Mouse (Mus musculus) forebrain, embryonic 15.5 days (tissue): ENCODE data around the gene Gm47955. TPM values are rescaled to one million over a fixed set of nuclear protein-coding genes. Genes with fewer than 3 reads are reported as not detected.

ENCODE experiments used
- ATAC-seq: fragments of 200-750 bp; cut with Nextera tagmentation; replicated peaks from 2 replicates; pipeline ENCODE4 v1.8.0; 2017; ENCODE audit warnings: mild to moderate bottlenecking, moderate TSS enrichment, moderate library complexity
- H3K27ac ChIP-seq: fragments of 300-500 bp; sonication (generic); replicated peaks from 2 replicates; pipeline ENCODE4 v1.5.1; 2015; ENCODE audit warnings: mild to moderate bottlenecking, inconsistent platforms
- H3K27me3 ChIP-seq: fragments of 300-500 bp; sonication (generic); 2 replicates; pipeline ENCODE4 v1.6.1; 2015; ENCODE audit warnings: inconsistent platforms
- H3K36me3 ChIP-seq: fragments of 300-500 bp; sonication (generic); 2 replicates; pipeline ENCODE4 v1.6.1; 2015; ENCODE audit warnings: mild to moderate bottlenecking, inconsistent platforms
- H3K4me1 ChIP-seq: fragments of 300-500 bp; sonication (generic); 2 replicates; pipeline ENCODE4 v1.6.1; 2015; ENCODE audit warnings: inconsistent platforms
- H3K4me2 ChIP-seq: fragments of 300-500 bp; sonication (generic); replicated peaks from 2 replicates; pipeline ENCODE4 v1.6.1; 2015; ENCODE audit warnings: mild to moderate bottlenecking, inconsistent platforms
- H3K4me3 ChIP-seq: fragments of 300-500 bp; sonication (generic); 2 replicates; pipeline ENCODE4 v1.5.1; 2015; ENCODE audit warnings: mild to moderate bottlenecking, inconsistent platforms
- H3K9ac ChIP-seq: fragments of 300-500 bp; sonication (generic); replicated peaks from 2 replicates; pipeline ENCODE4 v1.6.1; 2015; ENCODE audit warnings: mild to moderate bottlenecking, inconsistent platforms
- H3K9me3 ChIP-seq: fragments of 300-500 bp; sonication (generic); 2 replicates; pipeline ENCODE4 v1.6.1; 2016; ENCODE audit warnings: inconsistent platforms
- WGBS: fragments of 180-500 bp; shearing (Covaris S2); methylation state at CpG from one replicate; pipeline ENCODE4 v1.1.7; 2015; ENCODE audit warnings: mixed read lengths; 5-methylcytosine and 5-hydroxymethylcytosine counted together
- polyA plus RNA-seq: library from polyadenylated mRNA; unstranded; fragments of >200 nt; fragmentation: Nextera tagmentation; extraction: Ambion mirVana; gene quantifications from 2 replicates; pipeline ENCODE4 v1.2.1, GENCODE M21; 2015

Gene Gm47955
- polyA plus RNA-seq, 1 experiment from 2014 or later = not detected

DNA sequence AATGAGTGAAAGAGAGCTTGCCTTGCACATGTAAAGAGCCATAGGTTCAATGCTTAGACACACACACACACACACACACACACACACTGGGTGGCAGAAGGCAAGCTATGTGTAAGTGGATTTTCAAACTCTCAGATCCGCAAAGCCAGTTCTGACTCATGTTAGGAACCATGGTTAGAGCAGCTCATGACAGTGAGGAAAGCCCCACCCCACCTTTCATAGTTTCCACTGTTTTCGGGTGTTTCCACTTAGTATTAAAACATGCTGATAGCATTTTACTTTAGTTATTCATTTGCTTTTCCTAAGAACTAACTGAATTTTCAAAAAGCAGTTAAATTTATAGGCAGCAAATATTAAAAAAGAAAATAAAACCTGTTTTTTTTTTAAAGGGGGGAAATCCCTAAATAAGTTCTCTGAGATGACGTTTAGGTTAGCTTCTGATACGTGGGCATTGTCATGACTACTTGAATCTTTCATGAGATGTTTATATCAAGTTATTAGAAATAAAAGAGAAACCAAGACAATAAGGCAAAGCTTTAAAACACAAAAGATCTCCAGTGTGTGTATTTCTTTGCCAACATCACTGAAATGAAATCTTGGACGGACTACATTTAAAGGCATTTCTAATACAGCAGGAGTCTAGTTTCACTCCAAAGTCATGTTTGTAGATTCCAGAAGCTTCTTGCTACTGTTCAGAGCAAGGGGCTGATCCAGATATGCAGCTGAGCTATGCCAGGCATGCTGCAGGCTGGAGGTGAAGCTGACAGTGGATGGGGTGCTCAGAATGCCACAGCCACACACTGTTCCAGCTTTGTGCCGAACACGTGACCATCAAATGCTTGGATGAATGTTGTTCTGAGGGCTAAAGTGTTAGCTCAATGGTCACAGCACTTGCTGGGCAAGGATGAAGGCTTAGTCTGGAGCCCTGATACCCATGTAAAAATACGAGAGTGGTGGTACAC lies 46.4 kb downstream of the Gm47955 start:
- H3K27me3 ChIP-seq = no peaks in the 10 kb centered on the region
- 86% methylated on average over 8 of the region's 8 CpGs for WGBS
- no peak overlapping the region for H3K27ac ChIP-seq
- H3K4me2 ChIP-seq = no peak overlapping the region
- H3K9me3 ChIP-seq = no peaks in the 10 kb centered on the region
- no peaks in the 10 kb centered on the region for H3K4me1 ChIP-seq
- H3K36me3 ChIP-seq = no peaks in the 10 kb centered on the region
- ATAC-seq = no peak
- no peak overlapping the region for H3K4me3 ChIP-seq
- no peak overlapping the region for H3K9ac ChIP-seq

DNA sequence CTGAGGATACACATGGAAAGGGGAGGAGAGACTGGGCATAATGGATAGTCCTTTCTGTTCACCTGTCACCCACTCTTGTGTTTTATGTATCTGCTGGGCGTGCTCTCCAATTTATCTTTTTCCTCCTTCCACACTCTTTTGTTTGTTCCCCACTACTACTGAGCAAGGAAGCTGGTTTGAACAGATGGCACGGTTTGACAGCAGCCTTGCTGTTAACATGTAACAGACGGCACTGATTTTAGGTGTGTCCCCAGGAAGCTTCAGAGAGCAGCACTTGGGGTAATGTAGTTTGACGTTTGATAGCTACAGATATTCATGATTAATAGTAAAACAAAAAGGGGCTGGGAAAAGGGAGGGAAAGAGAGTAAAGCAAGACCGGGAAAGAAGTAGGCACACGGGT lies 47.4 kb downstream of the Gm47955 start:
- H3K36me3 ChIP-seq = no peaks in the 10 kb centered on the region
- no peak overlapping the region for H3K4me2 ChIP-seq
- WGBS = 70% methylated on average over 6 of the region's 6 CpGs
- peak; percentile 67; the same call in 1 of the 2 replicates for ATAC-seq
- H3K4me1 ChIP-seq = no peaks in the 10 kb centered on the region
- H3K9me3 ChIP-seq = no peaks in the 10 kb centered on the region
- no peaks in the 10 kb centered on the region for H3K27me3 ChIP-seq
- no peak overlapping the region for H3K4me3 ChIP-seq
- H3K27ac ChIP-seq = no peak overlapping the region
- no peak overlapping the region for H3K9ac ChIP-seq

Other genes with a start within 250 kb of the Gm47955 start
- 373 and 380 TPM in 2 replicates for gene Mff, start 235.4 kb upstream of the Gm47955 start, polyA plus RNA-seq
- not detected in 2 replicates for gene Tm4sf20, start 191.8 kb upstream of the Gm47955 start, polyA plus RNA-seq
- gene Gm47791, start 189.0 kb upstream of the Gm47955 start, polyA plus RNA-seq = not detected in 2 replicates
- gene Agfg1, start 120.8 kb upstream of the Gm47955 start, polyA plus RNA-seq = 34.6 and 36.8 TPM in 2 replicates
- not detected in 2 replicates for gene A030005L19Rik, start 47.0 kb upstream of the Gm47955 start, polyA plus RNA-seq
- gene A030014E15Rik, start 35.4 kb upstream of the Gm47955 start, polyA plus RNA-seq = not detected in 2 replicates
- not detected in 2 replicates for gene Gm6217, start 28.9 kb upstream of the Gm47955 start, polyA plus RNA-seq
- not detected in 2 replicates for gene A030003K21Rik, start 16.9 kb upstream of the Gm47955 start, polyA plus RNA-seq
- gene Gm7544, start 4.3 kb upstream of the Gm47955 start, polyA plus RNA-seq = not detected in 2 replicates
- not detected in 2 replicates for gene Gm47959, start 40.3 kb downstream of the Gm47955 start, polyA plus RNA-seq
- gene Slc19a3, start 78.2 kb downstream of the Gm47955 start, polyA plus RNA-seq = 0.55 and 0.81 TPM in 2 replicates
- not detected in 2 replicates for gene Krtap28-10, start 82.2 kb downstream of the Gm47955 start, polyA plus RNA-seq
- not detected in 2 replicates for gene Gm47969, start 84.6 kb downstream of the Gm47955 start, polyA plus RNA-seq
- gene A030005K14Rik, start 99.1 kb downstream of the Gm47955 start, polyA plus RNA-seq = not detected in 2 replicates
- not detected in 2 replicates for gene Krtap28-13, start 100.6 kb downstream of the Gm47955 start, polyA plus RNA-seq
- gene Ccl20, start 156.5 kb downstream of the Gm47955 start, polyA plus RNA-seq = not detected in 2 replicates
- gene Daw1, start 199.5 kb downstream of the Gm47955 start, polyA plus RNA-seq = 0.36 and 1.2 TPM in 2 replicates